Mouse (Mus musculus) lung, embryonic 16.5 days (tissue): Measurements from ENCODE around the gene Mfn2. TPM values are rescaled to one million over a fixed set of nuclear protein-coding genes. Genes with fewer than 3 reads are reported as not detected.

Experiments
- ATAC-seq: fragments of 200-750 bp; cut with Nextera tagmentation; 2 replicates; pipeline ENCODE4 v1.8.0; 2017; ENCODE audit warnings: low read depth, mild to moderate bottlenecking, moderate library complexity
- H3K27ac ChIP-seq: fragments of 300-500 bp; sonication (generic); 2 replicates; pipeline ENCODE4 v1.5.1; 2014; ENCODE audit warnings: mild to moderate bottlenecking, control low read depth, low read length
- H3K27me3 ChIP-seq: fragments of 300-500 bp; sonication (generic); 2 replicates; pipeline ENCODE4 v1.6.1; 2014; ENCODE audit warnings: low read depth, low read length, mixed read lengths; ENCODE audit not compliant: control insufficient read depth, insufficient read depth
- H3K36me3 ChIP-seq: fragments of 300-500 bp; sonication (generic); 2 replicates; pipeline ENCODE4 v1.6.1; 2014; ENCODE audit warnings: low read length; ENCODE audit not compliant: control insufficient read depth, insufficient read depth
- H3K4me1 ChIP-seq: fragments of 300-500 bp; sonication (generic); replicated peaks from 2 replicates; pipeline ENCODE4 v1.6.1; 2014; ENCODE audit warnings: low read length, mixed read lengths; ENCODE audit not compliant: control insufficient read depth, insufficient read depth
- H3K4me2 ChIP-seq: fragments of 300-500 bp; sonication (generic); 2 replicates; pipeline ENCODE4 v1.6.1; 2014; ENCODE audit warnings: low read depth, low read length, control low read depth
- H3K4me3 ChIP-seq: fragments of 300-500 bp; sonication (generic); 2 replicates; pipeline ENCODE4 v1.5.1; 2014; ENCODE audit warnings: mild to moderate bottlenecking, low read length, control low read depth
- H3K9ac ChIP-seq: fragments of 300-500 bp; sonication (generic); 2 replicates; pipeline ENCODE4 v1.6.1; 2014; ENCODE audit warnings: low read length, control low read depth
- H3K9me3 ChIP-seq: fragments of 300-500 bp; sonication (generic); 2 replicates; pipeline ENCODE4 v1.6.1; 2016; ENCODE audit warnings: low read length; ENCODE audit not compliant: control insufficient read depth
- WGBS: fragments of 180-500 bp; shearing (Covaris S2); extraction: QIAGEN DNeasy Blood & Tissue Kit; methylation state at CpG from one replicate; pipeline ENCODE4 v1.1.7; 2014; 5-methylcytosine and 5-hydroxymethylcytosine counted together
- polyA plus RNA-seq: library from polyadenylated mRNA; unstranded; fragments of >200 nt; fragmentation: Nextera tagmentation; extraction: Ambion mirVana; gene quantifications from 2 replicates; pipeline ENCODE4 v1.2.1, GENCODE M21; 2015

Gene Mfn2
- polyA plus RNA-seq, 1 experiment from 2014 or later, result 36.6 TPM

- no peak overlapping the region for H3K4me3 ChIP-seq
- no peaks in the 10 kb centered on the region for H3K9me3 ChIP-seq
- no peak overlapping the region for H3K9ac ChIP-seq
- ATAC-seq, result peak; percentile 64; the same call in 1 of the 2 replicates
- H3K36me3 ChIP-seq, result no peaks in the 10 kb centered on the region; the same call in 1 of the 2 replicates
- H3K4me1 ChIP-seq, result no peaks in the 10 kb centered on the region
- no peak overlapping the region for H3K4me2 ChIP-seq
- no peaks in the 10 kb centered on the region for H3K27me3 ChIP-seq
- 30% methylated on average over 8 of the region's 8 CpGs for WGBS
- H3K27ac ChIP-seq, result no peak overlapping the region
Measured at GRCm38 (mm10) chr4:147927705-147928104, 23.2 kb upstream of the Mfn2 start.

GRCm38 (mm10) chr4:147922341-147922740, 17.8 kb upstream of the Mfn2 start:
- peaks cover 3% of the 10 kb centered on the region; the same call in 1 of the 2 replicates for H3K36me3 ChIP-seq

GRCm38 (mm10) chr4:147920973-147921372, 16.5 kb upstream of the Mfn2 start:
- Histone ChIP-seq H3K9ac (no peak overlapping the region), H3K36me3 (peaks cover 3% of the 10 kb centered on the region; the same call in 1 of the 2 replicates), H3K27ac (no peak overlapping the region), H3K4me3 (no peak overlapping the region), H3K4me1 (no peaks in the 10 kb centered on the region), H3K27me3 (no peaks in the 10 kb centered on the region), H3K9me3 (no peaks in the 10 kb centered on the region), H3K4me2 (no peak overlapping the region)
- WGBS, result 27% methylated on average over 10 of the region's 10 CpGs
- ATAC-seq, result no peak

More at GRCm38 (mm10) chr4:147922341-147922740, 17.8 kb upstream of the Mfn2 start:
- no peak overlapping the region for H3K27ac ChIP-seq
- H3K4me2 ChIP-seq, result no peak overlapping the region
- WGBS, result 70% methylated on average over 11 of the region's 11 CpGs
- ATAC-seq, result no peak
- H3K9me3 ChIP-seq, result no peaks in the 10 kb centered on the region
- H3K4me3 ChIP-seq, result no peak overlapping the region
- no peaks in the 10 kb centered on the region for H3K27me3 ChIP-seq
- no peak overlapping the region for H3K9ac ChIP-seq
- H3K4me1 ChIP-seq, result no peaks in the 10 kb centered on the region

- Histone ChIP-seq H3K27ac (no peak overlapping the region), H3K4me1 (no peaks in the 10 kb centered on the region), H3K4me2 (no peak overlapping the region), H3K36me3 (peaks cover 3% of the 10 kb centered on the region; the same call in 1 of the 2 replicates), H3K9ac (no peak overlapping the region), H3K4me3 (no peak overlapping the region), H3K27me3 (no peaks in the 10 kb centered on the region), H3K9me3 (no peaks in the 10 kb centered on the region)
- peak; percentile 20; the same call in 1 of the 2 replicates for ATAC-seq
- 56% methylated on average over 7 of the region's 7 CpGs for WGBS
Measured at GRCm38 (mm10) chr4:147918459-147919121, 14.1 kb upstream of the Mfn2 start.

- no peak overlapping the region for H3K9ac ChIP-seq
- H3K27me3 ChIP-seq, result no peaks in the 10 kb centered on the region
- no peak overlapping the region for H3K27ac ChIP-seq
- no peak for ATAC-seq
- H3K4me3 ChIP-seq, result no peak overlapping the region
- 0 out of 2 replicates have a peak, but pooled peaks cover 3% of the 10 kb centered on the region for H3K4me1 ChIP-seq
- no peaks in the 10 kb centered on the region for H3K36me3 ChIP-seq
- no peaks in the 10 kb centered on the region for H3K9me3 ChIP-seq
- no peak overlapping the region for H3K4me2 ChIP-seq
- whole genome bisulfite sequencing, result 81% methylated on average over 5 of the region's 5 CpGs
Measured at GRCm38 (mm10) chr4:147909486-147909885, 5.0 kb upstream of the Mfn2 start.

GRCm38 (mm10) chr4:147906230-147906629, 1.7 kb upstream of the Mfn2 start:
- peaks cover 11% of the 10 kb centered on the region for H3K4me1 ChIP-seq
- H3K4me3 ChIP-seq, result no peak overlapping the region
- H3K27me3 ChIP-seq, result no peaks in the 10 kb centered on the region
- no peak overlapping the region for H3K4me2 ChIP-seq
- no peak overlapping the region for H3K27ac ChIP-seq
- H3K36me3 ChIP-seq, result peaks cover 2% of the 10 kb centered on the region; the same call in 1 of the 2 replicates
- WGBS, result 76% methylated on average over 5 of the region's 5 CpGs
- ATAC-seq, result no peak
- H3K9me3 ChIP-seq, result no peaks in the 10 kb centered on the region
- H3K9ac ChIP-seq, result no peak overlapping the region

GRCm38 (mm10) chr4:147905090-147905659, 671 bp upstream of the Mfn2 start:
- Histone ChIP-seq H3K27me3 (no peaks in the 10 kb centered on the region), H3K4me3 (peak overlapping the region; percentile 89), H3K9me3 (no peaks in the 10 kb centered on the region), H3K36me3 (peaks cover 2% of the 10 kb centered on the region; the same call in 1 of the 2 replicates), H3K4me2 (peak overlapping the region; percentile 67), H3K4me1 (peaks cover 11% of the 10 kb centered on the region), H3K9ac (peak overlapping the region; percentile 94; the same call in 1 of the 2 replicates), H3K27ac (no peak overlapping the region)
- ATAC-seq, result no peak; the same call in 1 of the 2 replicates
- under 1% methylated on average over 8 of the region's 8 CpGs for WGBS

- H3K36me3 ChIP-seq, result peaks cover 12% of the 10 kb centered on the region
- 81% methylated on average over 3 of the region's 3 CpGs for WGBS
- H3K9ac ChIP-seq, result peak overlapping the region; percentile 94
- ATAC-seq, result no peak
- H3K27ac ChIP-seq, result no peak overlapping the region
- peak overlapping the region; percentile 65 for H3K4me2 ChIP-seq
- H3K4me3 ChIP-seq, result peak overlapping the region; percentile 89
- H3K9me3 ChIP-seq, result no peaks in the 10 kb centered on the region
- H3K4me1 ChIP-seq, result peaks cover 11% of the 10 kb centered on the region
- no peaks in the 10 kb centered on the region for H3K27me3 ChIP-seq
Measured at GRCm38 (mm10) chr4:147903601-147904000, 903 bp downstream of the Mfn2 start.

- H3K36me3 ChIP-seq, result peaks cover 16% of the 10 kb centered on the region
- H3K9ac ChIP-seq, result no peak overlapping the region
- no peak overlapping the region for H3K4me3 ChIP-seq
- H3K4me2 ChIP-seq, result no peak overlapping the region
- H3K4me1 ChIP-seq, result peaks cover 11% of the 10 kb centered on the region
- no peak overlapping the region for H3K27ac ChIP-seq
- H3K27me3 ChIP-seq, result no peaks in the 10 kb centered on the region
- ATAC-seq, result no peak
- no peaks in the 10 kb centered on the region for H3K9me3 ChIP-seq
- 88% methylated on average over 12 of the region's 12 CpGs for WGBS
Measured at GRCm38 (mm10) chr4:147902906-147903500, 1.5 kb downstream of the Mfn2 start.
